Mouse (Mus musculus): ENCODE results near the gene Miga1.
"Not testable (repeated sequence)": the region's sequence is repeated elsewhere in the genome, so short reads cannot be mapped to it uniquely, and the experiment has no call there.

DNA sequence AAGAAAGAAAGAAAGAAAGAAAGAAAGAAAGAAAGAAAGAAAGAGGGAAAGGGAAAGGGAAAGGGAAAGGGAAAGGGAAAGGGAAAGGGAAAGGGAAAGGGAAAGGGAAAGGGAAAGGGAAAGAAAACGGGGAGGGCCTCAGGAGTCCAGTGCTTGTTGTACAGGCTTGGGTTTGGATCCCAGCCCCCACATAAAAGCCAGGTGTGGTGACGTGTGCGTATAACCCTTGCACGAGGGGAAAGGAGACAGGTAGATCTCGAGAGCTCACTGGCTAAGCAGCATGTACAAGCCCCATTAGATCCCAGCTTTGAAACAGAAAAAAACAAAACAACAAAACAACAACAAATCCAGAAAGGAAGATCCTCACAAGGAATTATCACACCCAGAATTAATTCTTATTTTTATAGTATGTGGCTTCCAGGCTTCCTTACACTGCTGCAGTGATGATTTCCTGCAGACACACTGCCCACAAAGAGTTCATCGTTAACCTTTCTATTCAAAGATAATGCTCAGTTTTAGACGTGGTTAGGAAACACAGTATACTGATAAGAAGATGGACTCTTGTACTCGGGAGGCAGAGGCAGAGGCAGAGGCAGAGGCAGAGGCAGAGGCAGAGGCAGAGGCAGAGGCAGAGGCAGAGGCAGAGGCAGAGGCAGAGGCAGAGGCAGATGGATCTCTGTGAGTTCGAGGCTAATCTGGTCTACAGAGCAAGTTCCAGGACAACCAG lies 23.6 kb downstream of the Miga1 start:
- not testable (repeated sequence) for TF ChIP-seq CTCF (IDR thresholded peaks at IDR 0.05; ENCODE audit: low read depth, low read length); EP300 (IDR thresholded peaks at IDR 0.05; ENCODE audit: insufficient read depth, low read depth, low read length)

All from ES-Bruce4 (cell line).